Mouse (Mus musculus) lung, adult 2 months (tissue): ENCODE data around the gene Ppih.

Source experiments
- CTCF ChIP-seq: fragments of 200-500 bp; IDR thresholded peaks from 2 replicates; pipeline ENCODE4 v1.5.1; 2011; ENCODE audit warnings: mild to moderate bottlenecking, low read length, control low read depth; ENCODE audit not compliant: insufficient read depth
- POLR2A ChIP-seq: fragments of 200-500 bp; IDR thresholded peaks from 2 replicates; pipeline ENCODE4 v1.6.1; 2011; ENCODE audit warnings: low read depth, mild to moderate bottlenecking, control low read depth, low read length, borderline replicate concordance; ENCODE audit errors: extremely low read depth

GRCm38 (mm10) chr4:119345508-119345907, 25.2 kb upstream of the Ppih start:
- TF ChIP-seq POLR2A (no peak), CTCF (no peak)
